Mouse (Mus musculus): ENCODE results near the gene Lemd2. TPM values are rescaled to one million over a fixed set of nuclear protein-coding genes. Genes with fewer than 3 reads are reported as not detected.

Gene Lemd2
- polyA plus RNA-seq (2015; fragmentation: Nextera tagmentation; extraction: Ambion mirVana), result 9.9 and 10.1 TPM in 2 replicates

GRCm38 (mm10) chr17:27204075-27204909, at the start of gene Lemd2:
Gene Lemd2 (minus strand): TSS chr17:27204469.
- peak; percentile 88 for ATAC-seq
- Histone ChIP-seq H3K9me3 (ENCODE audit: control insufficient read depth) (no peaks in the 10 kb centered on the region), H3K36me3 (ENCODE audit: control insufficient read depth, insufficient read depth) (peaks cover 20% of the 10 kb centered on the region), H3K9ac (ENCODE audit: low read depth, low read length) (peak within 1 kb of the TSS; percentile 96), H3K4me2 (replicated peaks; ENCODE audit: low read depth) (peak within 1 kb of the TSS; percentile 91), H3K27me3 (replicated peaks; ENCODE audit: control insufficient read depth, insufficient read depth, low read length) (no peaks in the 10 kb centered on the region), H3K27ac (ENCODE audit: low read depth, low read length) (peak within 1 kb of the TSS; percentile 95), H3K4me1 (replicated peaks; ENCODE audit: control insufficient read depth, insufficient read depth, low read length) (0 out of 2 replicates have a peak, but pooled peaks cover 2% of the 10 kb centered on the region), H3K4me3 (ENCODE audit: low read depth, low read length) (peak within 1 kb of the TSS; percentile 89)
- peak; percentile 27 for TF ChIP-seq CTCF (IDR thresholded peaks at IDR 0.05; ENCODE audit: low read depth)
- WGBS, result 2% methylated on average over 86 of the region's 97 CpGs

GRCm38 (mm10) chr17:27251150-27251549, 46.9 kb upstream of the Lemd2 start:
- no peak for ATAC-seq
- no peaks in the 10 kb centered on the region for H3K27me3 ChIP-seq (replicated peaks; ENCODE audit: control insufficient read depth, insufficient read depth, low read length)
- H3K36me3 ChIP-seq (ENCODE audit: control insufficient read depth, insufficient read depth), result no peaks in the 10 kb centered on the region
- no peak for TF ChIP-seq CTCF (IDR thresholded peaks at IDR 0.05; ENCODE audit: low read depth)
- H3K9ac ChIP-seq (ENCODE audit: low read depth, low read length), result no peak overlapping the region
- H3K9me3 ChIP-seq (ENCODE audit: control insufficient read depth), result no peaks in the 10 kb centered on the region
- WGBS, result 61% methylated on average over 6 of the region's 6 CpGs
- no peaks in the 10 kb centered on the region for H3K4me1 ChIP-seq (replicated peaks; ENCODE audit: control insufficient read depth, insufficient read depth, low read length)
- no peak overlapping the region for H3K4me2 ChIP-seq (replicated peaks; ENCODE audit: low read depth)
- H3K27ac ChIP-seq (ENCODE audit: low read depth, low read length), result no peak overlapping the region
- H3K4me3 ChIP-seq (ENCODE audit: low read depth, low read length), result no peak overlapping the region

- peak; percentile 38; the same call in 1 of the 2 replicates for TF ChIP-seq CTCF (IDR thresholded peaks at IDR 0.05; ENCODE audit: low read depth)
- no peak overlapping the region for H3K9ac ChIP-seq (ENCODE audit: low read depth, low read length)
- no peaks in the 10 kb centered on the region for H3K9me3 ChIP-seq (ENCODE audit: control insufficient read depth)
- no peak overlapping the region for H3K4me3 ChIP-seq (ENCODE audit: low read depth, low read length)
- no peak for ATAC-seq
- 23% methylated on average over 4 of the region's 4 CpGs for WGBS
- no peaks in the 10 kb centered on the region for H3K27me3 ChIP-seq (replicated peaks; ENCODE audit: control insufficient read depth, insufficient read depth, low read length)
- H3K4me2 ChIP-seq (replicated peaks; ENCODE audit: low read depth), result no peak overlapping the region
- H3K27ac ChIP-seq (ENCODE audit: low read depth, low read length), result no peak overlapping the region
- no peaks in the 10 kb centered on the region for H3K4me1 ChIP-seq (replicated peaks; ENCODE audit: control insufficient read depth, insufficient read depth, low read length)
- no peaks in the 10 kb centered on the region for H3K36me3 ChIP-seq (ENCODE audit: control insufficient read depth, insufficient read depth)
These were observed 46.2 kb upstream of the Lemd2 start for GRCm38 (mm10) chr17:27250461-27250860.

- no peaks in the 10 kb centered on the region for H3K27me3 ChIP-seq (replicated peaks; ENCODE audit: control insufficient read depth, insufficient read depth, low read length)
- H3K9ac ChIP-seq (ENCODE audit: low read depth, low read length), result no peak overlapping the region
- ATAC-seq, result no peak
- H3K9me3 ChIP-seq (ENCODE audit: control insufficient read depth), result no peaks in the 10 kb centered on the region
- H3K4me3 ChIP-seq (ENCODE audit: low read depth, low read length), result no peak overlapping the region
- 80% methylated on average over 3 of the region's 3 CpGs for WGBS
- H3K27ac ChIP-seq (ENCODE audit: low read depth, low read length), result no peak overlapping the region
- TF ChIP-seq CTCF (IDR thresholded peaks at IDR 0.05; ENCODE audit: low read depth), result no peak
- H3K36me3 ChIP-seq (ENCODE audit: control insufficient read depth, insufficient read depth), result no peaks in the 10 kb centered on the region
- H3K4me2 ChIP-seq (replicated peaks; ENCODE audit: low read depth), result no peak overlapping the region
- H3K4me1 ChIP-seq (replicated peaks; ENCODE audit: control insufficient read depth, insufficient read depth, low read length), result no peaks in the 10 kb centered on the region
These were observed 44.8 kb upstream of the Lemd2 start for GRCm38 (mm10) chr17:27249073-27249472.

GRCm38 (mm10) chr17:27247680-27248386, 43.6 kb upstream of the Lemd2 start:
- ATAC-seq, result no peak
- Histone ChIP-seq H3K27me3 (replicated peaks; ENCODE audit: control insufficient read depth, insufficient read depth, low read length) (no peaks in the 10 kb centered on the region), H3K4me2 (replicated peaks; ENCODE audit: low read depth) (no peak overlapping the region), H3K9ac (ENCODE audit: low read depth, low read length) (no peak overlapping the region), H3K4me1 (replicated peaks; ENCODE audit: control insufficient read depth, insufficient read depth, low read length) (no peaks in the 10 kb centered on the region), H3K27ac (ENCODE audit: low read depth, low read length) (no peak overlapping the region), H3K4me3 (ENCODE audit: low read depth, low read length) (no peak overlapping the region), H3K9me3 (ENCODE audit: control insufficient read depth) (no peaks in the 10 kb centered on the region), H3K36me3 (ENCODE audit: control insufficient read depth, insufficient read depth) (no peaks in the 10 kb centered on the region)
- 88% methylated on average over 6 of the region's 6 CpGs for WGBS
- no peak for TF ChIP-seq CTCF (IDR thresholded peaks at IDR 0.05; ENCODE audit: low read depth)

- no peak overlapping the region for H3K4me2 ChIP-seq (replicated peaks; ENCODE audit: low read depth)
- no peak overlapping the region for H3K4me3 ChIP-seq (ENCODE audit: low read depth, low read length)
- no peaks in the 10 kb centered on the region for H3K36me3 ChIP-seq (ENCODE audit: control insufficient read depth, insufficient read depth)
- no peak overlapping the region for H3K27ac ChIP-seq (ENCODE audit: low read depth, low read length)
- TF ChIP-seq CTCF (IDR thresholded peaks at IDR 0.05; ENCODE audit: low read depth), result no peak
- ATAC-seq, result no peak
- WGBS, result 58% methylated on average over 10 of the region's 10 CpGs
- H3K9me3 ChIP-seq (ENCODE audit: control insufficient read depth), result no peaks in the 10 kb centered on the region
- no peaks in the 10 kb centered on the region for H3K27me3 ChIP-seq (replicated peaks; ENCODE audit: control insufficient read depth, insufficient read depth, low read length)
- H3K9ac ChIP-seq (ENCODE audit: low read depth, low read length), result no peak overlapping the region
- no peaks in the 10 kb centered on the region for H3K4me1 ChIP-seq (replicated peaks; ENCODE audit: control insufficient read depth, insufficient read depth, low read length)
These were observed 41.6 kb upstream of the Lemd2 start for GRCm38 (mm10) chr17:27245851-27246381.

Data from intestine, postnatal 0 days (tissue).